Mouse (Mus musculus): ENCODE data around the gene Il17rd. TPM values are rescaled to one million over a fixed set of nuclear protein-coding genes. Genes with fewer than 3 reads are reported as not detected.

The Il17rd gene
- total RNA-seq, 2 experiments from 2014 or later = 7.1 to 10.1 TPM

GRCm38 (mm10) chr14:27141486-27141885 is 102.7 kb downstream of the Il17rd start:
- DNase-seq (ENCODE audit: low spot score in 2 of 2) = no peak

- no peak for DNase-seq (ENCODE audit: low spot score in 2 of 2)
Measured at GRCm38 (mm10) chr14:27142680-27143079, 103.9 kb downstream of the Il17rd start.

- DNase-seq (ENCODE audit: low spot score in 2 of 2) = no peak
Measured at GRCm38 (mm10) chr14:27145171-27146045, 106.7 kb downstream of the Il17rd start.

DNA sequence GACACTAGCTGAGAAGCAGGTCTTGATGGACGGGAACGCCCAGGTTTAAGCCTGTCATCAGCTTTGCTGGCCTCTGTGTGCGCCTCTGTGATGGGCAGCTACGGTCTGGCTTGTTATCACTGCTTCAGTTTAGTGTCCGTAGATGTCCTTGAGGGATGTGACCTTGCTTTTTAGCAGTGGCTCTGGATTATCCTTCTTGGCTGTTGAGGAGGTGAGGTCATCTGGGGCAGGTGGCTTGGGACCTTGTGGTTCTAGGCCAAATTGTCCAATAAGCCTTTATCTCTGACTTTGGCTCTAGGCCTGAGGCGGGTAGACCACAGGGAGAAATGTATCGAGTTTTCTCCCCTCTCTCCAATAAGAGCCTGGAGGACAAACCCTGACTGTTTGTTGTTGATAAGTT is 109.0 kb downstream of the Il17rd start:
- DNase-seq (ENCODE audit: low spot score in 2 of 2) = no peak

GRCm38 (mm10) chr14:27149401-27149800 is 110.7 kb downstream of the Il17rd start:
- DNase-seq (ENCODE audit: low spot score in 2 of 2) = no peak

GRCm38 (mm10) chr14:27150011-27150640 is 111.4 kb downstream of the Il17rd start:
- DNase-seq (ENCODE audit: low spot score in 2 of 2) = no peak

DNA sequence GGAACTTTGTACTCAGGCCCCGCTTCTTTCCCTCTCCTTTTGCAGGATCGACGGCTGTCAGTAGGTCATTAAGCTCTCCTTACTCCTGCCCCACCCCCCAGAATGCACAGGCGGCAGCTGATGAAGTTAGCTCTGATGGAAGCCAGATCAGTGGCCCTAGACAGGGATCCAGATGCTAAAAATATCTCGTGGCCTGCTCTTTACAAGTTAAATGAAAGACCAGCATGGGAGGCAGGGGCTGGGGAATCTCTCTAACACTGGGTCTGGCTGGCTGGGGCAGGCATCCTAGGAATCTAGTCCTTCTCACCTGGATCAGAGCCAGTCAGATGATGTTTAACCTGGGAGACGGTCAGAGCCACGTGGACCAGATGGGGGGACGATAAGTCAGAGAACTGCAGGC is 112.7 kb downstream of the Il17rd start:
- DNase-seq (ENCODE audit: low spot score in 2 of 2) = no peak

- no peak for DNase-seq (ENCODE audit: low spot score in 2 of 2)
Measured at GRCm38 (mm10) chr14:27155088-27155487, 116.3 kb downstream of the Il17rd start.

DNA sequence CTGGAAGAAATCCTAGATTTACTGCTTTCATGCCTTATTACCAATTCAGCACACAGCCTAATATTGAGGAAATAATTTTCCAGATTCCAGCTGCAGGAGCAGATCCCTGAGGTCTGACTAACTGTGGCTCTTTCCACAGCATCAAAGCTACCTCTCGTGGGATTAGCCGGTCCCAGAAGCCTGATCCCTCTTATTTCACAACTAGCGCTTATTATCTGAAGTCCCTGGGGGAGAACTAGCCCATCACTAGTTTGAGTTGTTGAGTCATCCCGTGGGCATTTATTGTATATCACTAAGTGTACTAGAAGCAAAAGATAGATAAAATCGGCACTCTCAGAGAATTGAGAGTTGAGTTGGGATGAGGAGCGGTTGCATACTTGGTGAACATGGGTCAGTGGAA is 117.3 kb downstream of the Il17rd start:
- no peak for DNase-seq (ENCODE audit: low spot score in 2 of 2)

Other genes starting within 250 kb of the Il17rd start
- gene Asb14, start 144.4 kb upstream of the Il17rd start, total RNA-seq (2021) = under 1 TPM; 0.20 to 0.79 TPM
- gene Appl1, start 67.7 kb upstream of the Il17rd start, total RNA-seq (2021) = 10 to 100 TPM; 40.5 to 44.4 TPM
- under 1 TPM; 0.42 to 0.73 TPM for gene Hesx1, start 44.5 kb upstream of the Il17rd start, total RNA-seq (2021)
- gene Arhgef3, start 76.0 kb downstream of the Il17rd start, total RNA-seq (2021) = 10 to 100 TPM; 55.8 to 56.3 TPM

Measured in adrenal gland, postnatal 4 days (tissue).